ENCODE assay signal across 45 mouse cellular contexts in genomic region chr3:82022421-82022920, GRCm38 (mm10). TPM values are rescaled to one million over a fixed set of nuclear protein-coding genes. Genes with fewer than 3 reads are reported as not detected.
"Had no signal": no experiment of that assay in that cellular context is flagged by ENCODE, and none has a peak within 500 bp of the region (broad histone marks: within the 10 kb centered on the region; RNA-seq: fewer than 3 reads in every experiment).

No protein-coding gene starts in this region.

- ATAC-seq: hindbrain, embryonic 16.5 days; hindbrain, postnatal 0 days; inflammation-experienced regulatory T-cells, adult 6 months; intestine, embryonic 15.5 days; intestine, embryonic 16.5 days; intestine, postnatal 0 days had no signal

- H3K4me3 ChIP-seq: heart, adult 2 months; heart, embryonic 10.5 days; heart, embryonic 12.5 days; heart, embryonic 13.5 days; heart, embryonic 15.5 days; hindbrain, embryonic 10.5 days; hindbrain, embryonic 12.5 days; hindbrain, embryonic 13.5 days; hindbrain, embryonic 15.5 days; intestine, embryonic 15.5 days; layer of hippocampus, adult 2 months had no signal

- H3K4me1 ChIP-seq: heart, embryonic 10.5 days; heart, embryonic 15.5 days; hindbrain, embryonic 10.5 days; hindbrain, embryonic 12.5 days; hindbrain, embryonic 13.5 days; hindbrain, embryonic 15.5 days; intestine, embryonic 15.5 days had no signal

- DNase-seq: heart, adult 18-20 months; heart, adult 2 months; heart, postnatal 10 days; heart, postnatal 14 days; heart, postnatal 36 days; heart, postnatal 4 days; kidney, adult 11 months; kidney, adult 18-20 months; kidney, postnatal 10 days; kidney, postnatal 14 days; kidney, postnatal 4 days; layer of hippocampus, adult 9-11 months; layer of hippocampus, postnatal 36 days had no signal

- H3K36me3 ChIP-seq: heart, embryonic 10.5 days; heart, embryonic 12.5 days; heart, embryonic 13.5 days; heart, embryonic 15.5 days; hindbrain, embryonic 10.5 days; hindbrain, embryonic 12.5 days; hindbrain, embryonic 13.5 days; hindbrain, embryonic 15.5 days; intestine, embryonic 15.5 days had no signal

- H3K9ac ChIP-seq: heart, embryonic 12.5 days; heart, embryonic 13.5 days; heart, embryonic 15.5 days; hindbrain, embryonic 12.5 days; hindbrain, embryonic 13.5 days; hindbrain, embryonic 14.5 days; hindbrain, embryonic 15.5 days; intestine, embryonic 15.5 days had no signal

- H3K27ac ChIP-seq: heart, adult 2 months; heart, embryonic 10.5 days; heart, embryonic 13.5 days; heart, embryonic 15.5 days; hindbrain, embryonic 10.5 days; hindbrain, embryonic 12.5 days; hindbrain, embryonic 13.5 days; hindbrain, embryonic 14.5 days; hindbrain, embryonic 15.5 days; hindbrain, postnatal 0 days; intestine, embryonic 15.5 days; kidney, postnatal 0 days; layer of hippocampus, adult 2 months had no signal

- H3K27me3 ChIP-seq: heart, embryonic 12.5 days; heart, embryonic 13.5 days; heart, embryonic 15.5 days; hindbrain, embryonic 12.5 days; hindbrain, embryonic 13.5 days; hindbrain, embryonic 15.5 days; intestine, embryonic 15.5 days had no signal

- H3K9me3 ChIP-seq: heart, embryonic 10.5 days; heart, embryonic 12.5 days; heart, embryonic 13.5 days; heart, embryonic 15.5 days; hindbrain, embryonic 10.5 days; hindbrain, embryonic 12.5 days; hindbrain, embryonic 13.5 days; hindbrain, embryonic 15.5 days; intestine, embryonic 15.5 days had no signal

- H3K4me2 ChIP-seq: heart, embryonic 11.5 days; heart, embryonic 12.5 days; heart, embryonic 13.5 days; heart, embryonic 15.5 days; hindbrain, embryonic 12.5 days; hindbrain, embryonic 13.5 days; hindbrain, embryonic 14.5 days; hindbrain, embryonic 15.5 days; intestine, embryonic 15.5 days had no signal

RNA-seq across cellular contexts. Expression of gene Asic5, which starts 40.4 kb away (rescaled TPM):
- total RNA-seq: heart, adult 18-20 months; heart, adult 2 months; heart, adult 8-10 months; heart, postnatal 10 days; heart, postnatal 14 days; heart, postnatal 25 days; heart, postnatal 36 days; heart, postnatal 4 days; hematopoietic stem cell, adult 5-6 weeks; layer of hippocampus, adult 18-20 months; layer of hippocampus, adult 2 months; layer of hippocampus, adult 8-10 months; layer of hippocampus, postnatal 10 days; layer of hippocampus, postnatal 14 days; layer of hippocampus, postnatal 25 days; layer of hippocampus, postnatal 36 days; left cerebral cortex, adult 18-20 months had no signal
- polyA plus RNA-seq: heart, adult 2 months; heart, embryonic 10.5 days; heart, embryonic 11.5 days; heart, embryonic 12.5 days; heart, embryonic 13.5 days; heart, embryonic 14.5 days; heart, embryonic 15.5 days; heart, embryonic 16.5 days; heart, postnatal 0 days; hindbrain, embryonic 10.5 days; hindbrain, embryonic 11.5 days; hindbrain, embryonic 12.5 days; hindbrain, embryonic 13.5 days; hindbrain, embryonic 14.5 days; hindbrain, embryonic 15.5 days; hindbrain, embryonic 16.5 days; hindbrain, postnatal 0 days; inflammation-experienced regulatory T-cells, adult 6 months; kidney, embryonic 14.5 days had no signal

RNA-seq across cellular contexts. Expression of gene Tdo2, which starts 46.5 kb away (rescaled TPM):
- total RNA-seq: heart, adult 18-20 months; heart, adult 2 months; heart, postnatal 10 days; heart, postnatal 14 days; heart, postnatal 25 days; heart, postnatal 36 days; heart, postnatal 4 days; hematopoietic stem cell, adult 5-6 weeks; hindbrain, postnatal 0 days had no signal
- polyA plus RNA-seq: heart, adult 2 months; hindbrain, embryonic 10.5 days; hindbrain, embryonic 12.5 days; hindbrain, embryonic 14.5 days had no signal
